Mouse (Mus musculus): Measurements from ENCODE around the gene Tgm4. TPM values are rescaled to one million over a fixed set of nuclear protein-coding genes. Genes with fewer than 3 reads are reported as not detected.
A peak's percentile ranks its signal among the peaks of the same experiment; 100 is the strongest.

Tgm4 gene
- polyA plus RNA-seq, 1 experiment from 2014 or later, result 0.43 TPM

DNA sequence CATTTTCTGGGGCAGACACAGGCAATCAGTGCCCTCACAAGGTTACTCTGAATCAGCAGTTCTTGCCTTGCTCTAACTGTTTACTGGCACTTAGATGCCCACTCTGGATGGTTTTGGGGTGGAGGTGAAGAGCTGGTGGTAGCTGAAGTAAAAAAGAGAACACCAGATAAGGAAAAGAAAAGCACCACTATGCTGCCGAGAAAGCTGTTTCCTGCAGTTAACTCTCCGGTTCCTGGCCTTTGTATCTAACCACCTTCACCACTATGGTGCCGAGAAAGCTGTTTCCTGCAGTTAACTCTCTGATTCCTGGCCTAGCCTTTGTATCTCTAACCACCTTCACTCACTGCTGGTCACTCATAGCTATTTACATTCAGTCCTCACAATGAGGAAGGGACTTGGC is 53.0 kb downstream of the Tgm4 start:
- Histone ChIP-seq H3K27me3 (ENCODE audit: control insufficient read depth, insufficient read depth, low read length) (no peaks in the 10 kb centered on the region), H3K9ac (ENCODE audit: low read length) (no peak overlapping the region), H3K27ac (replicated peaks; ENCODE audit: low read depth, low read length) (no peak overlapping the region), H3K4me2 (ENCODE audit: low read depth, severe bottlenecking) (no peak overlapping the region), H3K4me1 (ENCODE audit: control insufficient read depth, insufficient read depth, low read length) (no peaks in the 10 kb centered on the region), H3K36me3 (ENCODE audit: control insufficient read depth, insufficient read depth, low read length) (peaks cover 10% of the 10 kb centered on the region; the same call in 1 of the 2 replicates), H3K9me3 (ENCODE audit: control insufficient read depth, low read length) (no peaks in the 10 kb centered on the region), H3K4me3 (ENCODE audit: low read depth, low read length) (no peak overlapping the region)
- 73% methylated on average over 3 of the region's 3 CpGs for WGBS
- DNase-seq (ENCODE audit: low spot score) (no peak), ATAC-seq (ENCODE audit: insufficient number of reproducible peaks, low FRiP score, low TSS enrichment, low read depth) (no peak)

DNA sequence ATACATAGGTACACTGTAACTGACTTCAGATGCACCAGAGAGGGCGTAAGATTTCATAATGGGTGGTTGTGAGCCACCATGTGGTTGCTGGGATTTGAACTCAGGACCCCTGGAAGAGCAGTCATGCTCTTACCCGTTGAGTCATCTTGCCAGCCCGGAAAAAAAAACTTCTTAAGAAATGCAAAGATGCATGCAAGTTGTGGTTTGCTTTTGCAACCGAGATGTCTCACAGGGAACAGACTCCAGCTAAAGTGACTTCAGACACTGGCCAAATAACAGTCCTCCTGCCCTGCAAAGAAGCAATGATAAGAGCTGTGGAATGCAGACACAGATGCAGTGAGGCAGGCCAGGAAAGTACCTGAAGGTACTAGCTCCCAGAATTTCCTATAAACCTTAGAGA is 56.3 kb downstream of the Tgm4 start:
- Histone ChIP-seq H3K27me3 (ENCODE audit: control insufficient read depth, insufficient read depth, low read length) (no peaks in the 10 kb centered on the region), H3K27ac (replicated peaks; ENCODE audit: low read depth, low read length) (no peak overlapping the region), H3K4me3 (ENCODE audit: low read depth, low read length) (no peak overlapping the region), H3K9ac (ENCODE audit: low read length) (no peak overlapping the region), H3K36me3 (ENCODE audit: control insufficient read depth, insufficient read depth, low read length) (peaks cover 3% of the 10 kb centered on the region; the same call in 1 of the 2 replicates), H3K4me2 (ENCODE audit: low read depth, severe bottlenecking) (no peak overlapping the region), H3K9me3 (ENCODE audit: control insufficient read depth, low read length) (no peaks in the 10 kb centered on the region), H3K4me1 (ENCODE audit: control insufficient read depth, insufficient read depth, low read length) (no peaks in the 10 kb centered on the region)
- DNase-seq (ENCODE audit: low spot score) (no peak), ATAC-seq (ENCODE audit: insufficient number of reproducible peaks, low FRiP score, low TSS enrichment, low read depth) (no peak)
- WGBS, result 89% methylated on average over 4 of the region's 4 CpGs

DNA sequence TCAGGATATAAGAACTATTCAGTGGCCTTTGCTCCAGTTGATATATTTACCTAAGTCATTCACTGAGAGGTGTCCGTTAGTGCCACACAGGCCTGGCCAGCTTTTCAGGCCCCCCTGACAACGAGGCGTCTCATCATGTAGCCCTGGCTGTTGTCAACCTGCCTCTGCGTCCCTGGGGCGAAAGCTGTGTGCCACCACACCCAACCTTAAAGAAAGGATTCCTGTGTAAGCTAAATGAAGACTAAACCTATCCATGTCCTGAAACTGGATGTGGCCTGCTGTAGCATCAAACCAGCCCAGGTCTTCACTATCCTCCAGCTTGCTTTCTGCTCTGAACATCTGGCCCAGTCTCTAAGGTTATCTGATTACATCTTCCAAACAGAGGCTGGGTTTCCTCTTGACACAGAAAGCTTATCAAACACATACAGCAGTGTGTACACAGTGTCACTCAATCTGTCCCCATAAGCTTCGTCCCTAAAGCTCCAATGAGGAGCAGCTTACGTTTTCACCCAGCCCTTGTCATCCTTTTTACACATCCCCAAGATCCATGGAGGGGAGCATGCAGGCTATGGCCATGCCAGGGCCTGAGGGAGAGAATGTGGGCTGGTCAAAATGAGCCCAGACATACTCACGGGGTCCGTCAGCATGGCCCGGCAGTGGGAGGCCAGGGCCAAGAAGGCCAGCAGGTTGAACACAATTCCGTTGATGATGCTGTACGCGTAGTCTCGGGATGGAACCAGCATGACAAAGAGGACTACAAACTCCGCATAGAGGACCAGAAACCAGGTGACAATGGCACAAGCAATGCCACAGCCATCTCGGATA is 65.3 kb downstream of the Tgm4 start:
- no peaks in the 10 kb centered on the region for H3K27me3 ChIP-seq (ENCODE audit: control insufficient read depth, insufficient read depth, low read length)
- H3K4me3 ChIP-seq (ENCODE audit: low read depth, low read length), result no peak overlapping the region
- 94% methylated on average over 16 of the region's 16 CpGs for WGBS
- H3K9me3 ChIP-seq (ENCODE audit: control insufficient read depth, low read length), result no peaks in the 10 kb centered on the region
- H3K9ac ChIP-seq (ENCODE audit: low read length), result no peak overlapping the region
- DNase-seq (ENCODE audit: low spot score) (no peak), ATAC-seq (ENCODE audit: insufficient number of reproducible peaks, low FRiP score, low TSS enrichment, low read depth) (no peak)
- peaks cover 13% of the 10 kb centered on the region for H3K36me3 ChIP-seq (ENCODE audit: control insufficient read depth, insufficient read depth, low read length)
- H3K27ac ChIP-seq (replicated peaks; ENCODE audit: low read depth, low read length), result no peak overlapping the region
- no peak overlapping the region for H3K4me2 ChIP-seq (ENCODE audit: low read depth, severe bottlenecking)
- H3K4me1 ChIP-seq (ENCODE audit: control insufficient read depth, insufficient read depth, low read length), result no peaks in the 10 kb centered on the region

DNA sequence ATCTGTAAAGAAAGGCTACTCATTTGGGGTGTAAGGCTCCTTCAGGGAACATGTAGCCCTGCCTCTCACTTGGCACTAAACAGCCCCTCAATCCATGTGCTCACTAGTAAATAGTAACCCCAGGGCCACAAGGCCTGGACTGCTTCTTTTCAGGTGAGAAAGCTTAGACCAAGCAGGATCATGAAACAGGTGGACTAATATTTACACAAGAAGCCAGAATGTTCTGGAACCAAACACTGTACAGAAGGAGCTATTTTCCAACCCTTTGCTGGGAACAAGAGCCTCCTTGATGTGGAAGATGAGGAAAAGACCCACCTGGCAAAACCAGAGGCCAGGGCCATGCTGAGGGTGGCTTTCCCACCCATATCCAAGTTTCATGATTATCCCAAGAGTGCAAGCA is 68.9 kb downstream of the Tgm4 start:
- DNase-seq (ENCODE audit: low spot score) (no peak), ATAC-seq (ENCODE audit: insufficient number of reproducible peaks, low FRiP score, low TSS enrichment, low read depth) (no peak)
- peaks cover 8% of the 10 kb centered on the region for H3K36me3 ChIP-seq (ENCODE audit: control insufficient read depth, insufficient read depth, low read length)
- H3K4me2 ChIP-seq (ENCODE audit: low read depth, severe bottlenecking), result no peak overlapping the region
- H3K9me3 ChIP-seq (ENCODE audit: control insufficient read depth, low read length), result no peaks in the 10 kb centered on the region
- no peaks in the 10 kb centered on the region for H3K4me1 ChIP-seq (ENCODE audit: control insufficient read depth, insufficient read depth, low read length)
- no peak overlapping the region for H3K9ac ChIP-seq (ENCODE audit: low read length)
- H3K4me3 ChIP-seq (ENCODE audit: low read depth, low read length), result no peak overlapping the region
- H3K27me3 ChIP-seq (ENCODE audit: control insufficient read depth, insufficient read depth, low read length), result no peaks in the 10 kb centered on the region
- H3K27ac ChIP-seq (replicated peaks; ENCODE audit: low read depth, low read length), result no peak overlapping the region

DNA sequence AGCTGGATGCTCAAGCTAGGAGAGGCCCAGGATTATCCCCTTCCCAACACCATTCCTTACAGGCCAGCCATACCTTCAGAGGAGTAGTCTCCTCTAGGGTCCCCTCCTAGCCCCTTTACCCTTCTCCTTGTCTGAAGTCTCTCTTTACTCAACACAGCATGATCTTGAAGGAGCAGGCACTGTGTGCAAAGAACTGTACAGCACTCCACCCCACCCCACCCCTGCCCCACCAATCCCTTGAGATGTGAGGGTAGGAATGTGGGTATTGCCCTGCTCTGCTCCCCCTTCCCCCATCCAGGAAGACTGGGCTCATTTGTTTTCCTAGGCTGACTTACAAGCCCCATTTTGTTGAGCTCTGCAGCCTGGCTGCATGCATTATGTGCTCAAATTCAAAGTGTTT is 69.8 kb downstream of the Tgm4 start:
- no peaks in the 10 kb centered on the region for H3K27me3 ChIP-seq (ENCODE audit: control insufficient read depth, insufficient read depth, low read length)
- no peak overlapping the region for H3K4me2 ChIP-seq (ENCODE audit: low read depth, severe bottlenecking)
- H3K9me3 ChIP-seq (ENCODE audit: control insufficient read depth, low read length), result no peaks in the 10 kb centered on the region
- no peak overlapping the region for H3K9ac ChIP-seq (ENCODE audit: low read length)
- no peaks in the 10 kb centered on the region for H3K4me1 ChIP-seq (ENCODE audit: control insufficient read depth, insufficient read depth, low read length)
- H3K4me3 ChIP-seq (ENCODE audit: low read depth, low read length), result no peak overlapping the region
- no peak for DNase-seq (ENCODE audit: low spot score)
- H3K36me3 ChIP-seq (ENCODE audit: control insufficient read depth, insufficient read depth, low read length), result peaks cover 8% of the 10 kb centered on the region
- ATAC-seq (ENCODE audit: insufficient number of reproducible peaks, low FRiP score, low TSS enrichment, low read depth), result no peak
- no peak overlapping the region for H3K27ac ChIP-seq (replicated peaks; ENCODE audit: low read depth, low read length)

DNA sequence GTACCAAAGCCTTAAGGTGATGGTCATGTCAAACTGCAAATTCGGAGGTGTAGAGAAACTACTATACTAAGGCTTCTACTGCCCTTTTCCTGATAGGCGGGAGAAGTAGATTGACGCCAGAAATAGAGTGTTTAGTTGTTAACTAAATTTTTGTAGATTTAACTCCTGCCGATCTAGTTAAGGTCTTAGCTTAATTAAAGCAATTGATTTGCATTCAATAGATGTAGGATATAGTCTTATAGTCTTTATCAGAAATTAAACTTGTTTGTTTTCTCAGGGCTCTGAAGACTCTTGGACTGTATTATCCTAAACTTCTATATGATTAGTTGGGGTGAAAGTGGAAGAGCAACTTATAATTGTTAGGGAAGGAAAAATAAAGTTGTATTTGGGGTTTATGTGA is 72.7 kb downstream of the Tgm4 start:
- WGBS, result 92% methylated on average over 4 of the region's 4 CpGs

DNA sequence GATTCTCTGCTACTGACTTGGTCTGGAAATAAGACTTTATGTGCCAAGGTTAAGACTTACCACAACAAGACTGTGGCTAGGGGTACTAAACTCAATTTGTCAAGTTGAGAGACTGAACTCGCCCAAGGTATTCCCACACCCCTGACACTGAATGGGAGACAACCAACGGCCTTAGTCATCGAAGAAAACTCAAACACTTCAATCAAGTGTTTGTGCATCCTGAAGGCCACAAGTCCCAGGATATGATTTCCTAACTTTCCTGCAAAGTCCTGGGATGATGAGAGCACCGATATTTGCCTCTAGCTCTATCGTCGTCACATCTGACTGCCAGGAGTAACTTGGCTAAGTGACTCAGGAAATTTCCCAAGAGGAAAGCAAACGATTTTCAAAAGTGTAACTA is 74.7 kb downstream of the Tgm4 start:
- no peak overlapping the region for H3K9ac ChIP-seq (ENCODE audit: low read length)
- peaks cover 12% of the 10 kb centered on the region for H3K4me1 ChIP-seq (ENCODE audit: control insufficient read depth, insufficient read depth, low read length)
- ATAC-seq (ENCODE audit: insufficient number of reproducible peaks, low FRiP score, low TSS enrichment, low read depth) (no peak), DNase-seq (ENCODE audit: low spot score) (no peak)
- H3K4me3 ChIP-seq (ENCODE audit: low read depth, low read length), result no peak overlapping the region
- no peak overlapping the region for H3K4me2 ChIP-seq (ENCODE audit: low read depth, severe bottlenecking)
- WGBS, result 89% methylated on average over 7 of the region's 7 CpGs
- H3K27ac ChIP-seq (replicated peaks; ENCODE audit: low read depth, low read length), result no peak overlapping the region
- no peaks in the 10 kb centered on the region for H3K27me3 ChIP-seq (ENCODE audit: control insufficient read depth, insufficient read depth, low read length)
- H3K9me3 ChIP-seq (ENCODE audit: control insufficient read depth, low read length), result no peaks in the 10 kb centered on the region
- no peaks in the 10 kb centered on the region for H3K36me3 ChIP-seq (ENCODE audit: control insufficient read depth, insufficient read depth, low read length)

More for the DNA sequence above, 72.7 kb downstream of the Tgm4 start:
- Histone ChIP-seq H3K27ac (replicated peaks; ENCODE audit: low read depth, low read length) (no peak overlapping the region), H3K9me3 (ENCODE audit: control insufficient read depth, low read length) (no peaks in the 10 kb centered on the region), H3K9ac (ENCODE audit: low read length) (no peak overlapping the region), H3K4me2 (ENCODE audit: low read depth, severe bottlenecking) (no peak overlapping the region), H3K36me3 (ENCODE audit: control insufficient read depth, insufficient read depth, low read length) (no peaks in the 10 kb centered on the region), H3K4me3 (ENCODE audit: low read depth, low read length) (no peak overlapping the region), H3K4me1 (ENCODE audit: control insufficient read depth, insufficient read depth, low read length) (peaks cover 6% of the 10 kb centered on the region), H3K27me3 (ENCODE audit: control insufficient read depth, insufficient read depth, low read length) (no peaks in the 10 kb centered on the region)
- no peak for ATAC-seq (ENCODE audit: insufficient number of reproducible peaks, low FRiP score, low TSS enrichment, low read depth)
- DNase-seq (ENCODE audit: low spot score), result no peak

DNA sequence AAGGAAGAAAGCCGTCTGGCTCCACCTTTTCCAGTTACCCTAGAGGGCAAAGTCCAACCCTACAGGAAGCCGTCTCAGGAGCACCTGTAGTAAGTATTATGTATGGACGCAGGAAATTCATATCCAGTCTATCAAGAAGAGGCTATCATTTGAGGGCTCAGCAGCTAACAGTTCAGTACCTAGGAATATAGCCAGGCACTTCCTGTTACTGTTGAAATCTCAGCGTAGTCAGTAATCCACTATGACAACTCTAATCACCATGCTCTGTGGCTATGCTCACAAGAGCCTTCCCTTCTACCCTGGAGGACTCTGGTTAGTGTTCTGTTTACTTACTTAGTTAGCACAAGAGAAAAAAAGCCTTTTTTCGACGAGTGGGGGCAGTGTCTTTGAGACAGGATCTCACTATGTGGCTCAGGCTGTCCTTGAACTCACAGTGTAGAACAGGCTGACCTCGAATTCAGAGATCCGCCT is 77.3 kb downstream of the Tgm4 start:
- 61% methylated on average over 8 of the region's 8 CpGs for WGBS
- peak overlapping the region; percentile 86 for H3K4me3 ChIP-seq (ENCODE audit: low read depth, low read length)

More for the DNA sequence above, 77.3 kb downstream of the Tgm4 start:
- H3K9me3 ChIP-seq (ENCODE audit: control insufficient read depth, low read length), result no peaks in the 10 kb centered on the region
- H3K4me2 ChIP-seq (ENCODE audit: low read depth, severe bottlenecking), result peak overlapping the region; percentile 70
- H3K27me3 ChIP-seq (ENCODE audit: control insufficient read depth, insufficient read depth, low read length), result no peaks in the 10 kb centered on the region
- no peaks in the 10 kb centered on the region; the same call in 1 of the 2 replicates for H3K36me3 ChIP-seq (ENCODE audit: control insufficient read depth, insufficient read depth, low read length)
- ATAC-seq (ENCODE audit: insufficient number of reproducible peaks, low FRiP score, low TSS enrichment, low read depth), result no peak
- no peak overlapping the region for H3K27ac ChIP-seq (replicated peaks; ENCODE audit: low read depth, low read length)
- DNase-seq (ENCODE audit: low spot score), result no peak
- H3K4me1 ChIP-seq (ENCODE audit: control insufficient read depth, insufficient read depth, low read length), result peaks cover 12% of the 10 kb centered on the region
- peak overlapping the region; percentile 94 for H3K9ac ChIP-seq (ENCODE audit: low read length)

Measured in limb, embryonic 11.5 days (tissue).